Mouse (Mus musculus): Measurements from ENCODE around the gene Mocs1. TPM values are rescaled to one million over a fixed set of nuclear protein-coding genes. Genes with fewer than 3 reads are reported as not detected.

Mocs1 gene
- polyA plus RNA-seq, 1 experiment: 32.9 TPM

- 87% methylated on average over 4 of the region's 4 CpGs for WGBS
- DNase-seq: no peak
- no peaks in the 10 kb centered on the region for H3K36me3 ChIP-seq (ENCODE audit: control insufficient read depth, insufficient read depth, low read length)
- H3K27ac ChIP-seq (ENCODE audit: control insufficient read depth, insufficient read depth, low read length): no peak overlapping the region
- no peak overlapping the region for H3K4me3 ChIP-seq (ENCODE audit: control insufficient read depth, insufficient read depth, low read length)
- TF ChIP-seq CTCF (IDR thresholded peaks at IDR 0.05; ENCODE audit: borderline replicate concordance, control insufficient read depth, extremely low read depth, insufficient read depth, low read length, poor library complexity) (no peak), POLR2A (IDR thresholded peaks at IDR 0.05; ENCODE audit: control insufficient read depth, extremely low read depth, insufficient read depth, low read length, poor library complexity) (no peak)
- peaks cover 8% of the 10 kb centered on the region for H3K4me1 ChIP-seq (replicated peaks; ENCODE audit: control insufficient read depth, insufficient read depth, low read length)
- H3K27me3 ChIP-seq (ENCODE audit: control insufficient read depth, insufficient read depth, low read length): no peaks in the 10 kb centered on the region
These were observed 28.6 kb upstream of the Mocs1 start for GRCm38 (mm10) chr17:49399605-49400004.

GRCm38 (mm10) chr17:49400130-49400529 is 28.0 kb upstream of the Mocs1 start:
- Histone ChIP-seq H3K4me1 (replicated peaks; ENCODE audit: control insufficient read depth, insufficient read depth, low read length) (peaks cover 8% of the 10 kb centered on the region), H3K4me3 (ENCODE audit: control insufficient read depth, insufficient read depth, low read length) (no peak overlapping the region), H3K27me3 (ENCODE audit: control insufficient read depth, insufficient read depth, low read length) (no peaks in the 10 kb centered on the region), H3K36me3 (ENCODE audit: control insufficient read depth, insufficient read depth, low read length) (no peaks in the 10 kb centered on the region), H3K27ac (ENCODE audit: control insufficient read depth, insufficient read depth, low read length) (no peak overlapping the region)
- DNase-seq: peak; percentile 62
- TF ChIP-seq POLR2A (IDR thresholded peaks at IDR 0.05; ENCODE audit: control insufficient read depth, extremely low read depth, insufficient read depth, low read length, poor library complexity) (no peak), CTCF (IDR thresholded peaks at IDR 0.05; ENCODE audit: borderline replicate concordance, control insufficient read depth, extremely low read depth, insufficient read depth, low read length, poor library complexity) (no peak)
- WGBS: 15% methylated on average over 2 of the region's 2 CpGs

- Histone ChIP-seq H3K27ac (ENCODE audit: control insufficient read depth, insufficient read depth, low read length) (no peak overlapping the region), H3K36me3 (ENCODE audit: control insufficient read depth, insufficient read depth, low read length) (no peaks in the 10 kb centered on the region), H3K4me3 (ENCODE audit: control insufficient read depth, insufficient read depth, low read length) (no peak overlapping the region), H3K27me3 (ENCODE audit: control insufficient read depth, insufficient read depth, low read length) (no peaks in the 10 kb centered on the region), H3K4me1 (replicated peaks; ENCODE audit: control insufficient read depth, insufficient read depth, low read length) (peaks cover 10% of the 10 kb centered on the region)
- TF ChIP-seq POLR2A (IDR thresholded peaks at IDR 0.05; ENCODE audit: control insufficient read depth, extremely low read depth, insufficient read depth, low read length, poor library complexity) (no peak), CTCF (IDR thresholded peaks at IDR 0.05; ENCODE audit: borderline replicate concordance, control insufficient read depth, extremely low read depth, insufficient read depth, low read length, poor library complexity) (no peak)
- WGBS: 30% methylated on average over 6 of the region's 6 CpGs
- peak; percentile 48 for DNase-seq
These were observed 25.0 kb upstream of the Mocs1 start for GRCm38 (mm10) chr17:49403151-49403550.

GRCm38 (mm10) chr17:49405927-49406326 is 22.2 kb upstream of the Mocs1 start:
- Histone ChIP-seq H3K4me1 (replicated peaks; ENCODE audit: control insufficient read depth, insufficient read depth, low read length) (peaks cover 10% of the 10 kb centered on the region), H3K4me3 (ENCODE audit: control insufficient read depth, insufficient read depth, low read length) (no peak overlapping the region), H3K27ac (ENCODE audit: control insufficient read depth, insufficient read depth, low read length) (peak overlapping the region; percentile 53; the same call in 1 of the 2 replicates), H3K27me3 (ENCODE audit: control insufficient read depth, insufficient read depth, low read length) (no peaks in the 10 kb centered on the region), H3K36me3 (ENCODE audit: control insufficient read depth, insufficient read depth, low read length) (no peaks in the 10 kb centered on the region)
- peak; percentile 40 for DNase-seq
- 3% methylated on average over 5 of the region's 5 CpGs for WGBS
- TF ChIP-seq POLR2A (IDR thresholded peaks at IDR 0.05; ENCODE audit: control insufficient read depth, extremely low read depth, insufficient read depth, low read length, poor library complexity) (no peak), CTCF (IDR thresholded peaks at IDR 0.05; ENCODE audit: borderline replicate concordance, control insufficient read depth, extremely low read depth, insufficient read depth, low read length, poor library complexity) (no peak)

- Histone ChIP-seq H3K4me1 (replicated peaks; ENCODE audit: control insufficient read depth, insufficient read depth, low read length) (peaks cover 3% of the 10 kb centered on the region), H3K36me3 (ENCODE audit: control insufficient read depth, insufficient read depth, low read length) (no peaks in the 10 kb centered on the region), H3K27ac (ENCODE audit: control insufficient read depth, insufficient read depth, low read length) (no peak overlapping the region), H3K27me3 (ENCODE audit: control insufficient read depth, insufficient read depth, low read length) (no peaks in the 10 kb centered on the region), H3K4me3 (ENCODE audit: control insufficient read depth, insufficient read depth, low read length) (no peak overlapping the region)
- 23% methylated on average over 5 of the region's 5 CpGs for WGBS
- TF ChIP-seq CTCF (IDR thresholded peaks at IDR 0.05; ENCODE audit: borderline replicate concordance, control insufficient read depth, extremely low read depth, insufficient read depth, low read length, poor library complexity) (no peak), POLR2A (IDR thresholded peaks at IDR 0.05; ENCODE audit: control insufficient read depth, extremely low read depth, insufficient read depth, low read length, poor library complexity) (no peak)
- no peak for DNase-seq
These were observed 15.2 kb upstream of the Mocs1 start for GRCm38 (mm10) chr17:49412974-49413373.

- DNase-seq: no peak
These were observed 14.6 kb upstream of the Mocs1 start for GRCm38 (mm10) chr17:49413554-49413953.

GRCm38 (mm10) chr17:49416228-49416627 is 11.9 kb upstream of the Mocs1 start:
- 92% methylated on average over 3 of the region's 3 CpGs for WGBS
- Histone ChIP-seq H3K27ac (ENCODE audit: control insufficient read depth, insufficient read depth, low read length) (no peak overlapping the region), H3K27me3 (ENCODE audit: control insufficient read depth, insufficient read depth, low read length) (no peaks in the 10 kb centered on the region), H3K4me1 (replicated peaks; ENCODE audit: control insufficient read depth, insufficient read depth, low read length) (peaks cover 3% of the 10 kb centered on the region), H3K4me3 (ENCODE audit: control insufficient read depth, insufficient read depth, low read length) (no peak overlapping the region), H3K36me3 (ENCODE audit: control insufficient read depth, insufficient read depth, low read length) (no peaks in the 10 kb centered on the region)
- TF ChIP-seq CTCF (IDR thresholded peaks at IDR 0.05; ENCODE audit: borderline replicate concordance, control insufficient read depth, extremely low read depth, insufficient read depth, low read length, poor library complexity) (no peak), POLR2A (IDR thresholded peaks at IDR 0.05; ENCODE audit: control insufficient read depth, extremely low read depth, insufficient read depth, low read length, poor library complexity) (no peak)
- DNase-seq: no peak

More at GRCm38 (mm10) chr17:49413554-49413953, 14.6 kb upstream of the Mocs1 start:
- no peaks in the 10 kb centered on the region for H3K27me3 ChIP-seq (ENCODE audit: control insufficient read depth, insufficient read depth, low read length)
- no peak overlapping the region for H3K27ac ChIP-seq (ENCODE audit: control insufficient read depth, insufficient read depth, low read length)
- peaks cover 3% of the 10 kb centered on the region for H3K4me1 ChIP-seq (replicated peaks; ENCODE audit: control insufficient read depth, insufficient read depth, low read length)
- no peak overlapping the region for H3K4me3 ChIP-seq (ENCODE audit: control insufficient read depth, insufficient read depth, low read length)
- TF ChIP-seq POLR2A (IDR thresholded peaks at IDR 0.05; ENCODE audit: control insufficient read depth, extremely low read depth, insufficient read depth, low read length, poor library complexity): no peak
- no peak for TF ChIP-seq CTCF (IDR thresholded peaks at IDR 0.05; ENCODE audit: borderline replicate concordance, control insufficient read depth, extremely low read depth, insufficient read depth, low read length, poor library complexity)
- WGBS: 90% methylated on average over 3 of the region's 3 CpGs
- H3K36me3 ChIP-seq (ENCODE audit: control insufficient read depth, insufficient read depth, low read length): no peaks in the 10 kb centered on the region
